Mouse (Mus musculus) left cerebral cortex, adult 11 months (tissue): ENCODE measurements around the gene Olfr1279.
"Not testable (repeated sequence)": the region's sequence is repeated elsewhere in the genome, so short reads cannot be mapped to it uniquely, and the experiment has no call there.

ENCODE experiments used
- DNase-seq: peaks from one replicate; pipeline ENCODE4 v3.0.0; 2022; ENCODE audit warnings: low spot score

The Olfr1279 gene

GRCm38 (mm10) chr2:111300374-111300773 lies at the start of gene Olfr1279:
Gene Olfr1279 (plus strand): TSS chr2:111300635.
- no peak for DNase-seq

- no peak for DNase-seq
Measured at GRCm38 (mm10) chr2:111254216-111254615, 46.2 kb upstream of the Olfr1279 start, which contains the start of gene Olfr1276. Gene Olfr1276 (plus strand): TSS chr2:111254516.

- no peak for DNase-seq
Measured at GRCm38 (mm10) chr2:111274006-111274405, 26.4 kb upstream of the Olfr1279 start, which contains the start of gene Olfr1277. Gene Olfr1277 (minus strand): TSS chr2:111274106.

- DNase-seq, result no peak
Measured at GRCm38 (mm10) chr2:111289836-111290235, 10.6 kb upstream of the Olfr1279 start, which contains the start of gene Olfr1278. Gene Olfr1278 (plus strand): TSS chr2:111290136.

- no peak for DNase-seq
Measured at GRCm38 (mm10) chr2:111298541-111298940, 1.9 kb upstream of the Olfr1279 start.

GRCm38 (mm10) chr2:111313717-111314116 lies 13.3 kb downstream of the Olfr1279 start, which contains the start of gene Olfr1280:
Gene Olfr1280 (plus strand): TSS chr2:111314017.
- DNase-seq, result no peak

GRCm38 (mm10) chr2:111326220-111326619 lies 25.8 kb downstream of the Olfr1279 start, which contains the start of gene Olfr1281:
Gene Olfr1281 (plus strand): TSS chr2:111326520.
- no peak for DNase-seq

GRCm38 (mm10) chr2:111333721-111334120 lies 33.3 kb downstream of the Olfr1279 start:
- DNase-seq, result not testable (repeated sequence)

- no peak for DNase-seq
Measured at GRCm38 (mm10) chr2:111335976-111336375, 35.5 kb downstream of the Olfr1279 start, which contains the start of gene Olfr1282. Gene Olfr1282 (minus strand): TSS chr2:111336076.
